Mouse (Mus musculus): ENCODE measurements at regions not wholly inside any gene's neighbourhood (a gene's known extent, or its start where the extent isn't known, plus 50 kb on each side); places are given as distances from the start of the nearest gene placed in this dataset.
A peak's percentile ranks its signal among the peaks of the same experiment; 100 is the strongest.
"Not testable (repeated sequence)": the region's sequence is repeated elsewhere in the genome, so short reads cannot be mapped to it uniquely, and the experiment has no call there.

DNA sequence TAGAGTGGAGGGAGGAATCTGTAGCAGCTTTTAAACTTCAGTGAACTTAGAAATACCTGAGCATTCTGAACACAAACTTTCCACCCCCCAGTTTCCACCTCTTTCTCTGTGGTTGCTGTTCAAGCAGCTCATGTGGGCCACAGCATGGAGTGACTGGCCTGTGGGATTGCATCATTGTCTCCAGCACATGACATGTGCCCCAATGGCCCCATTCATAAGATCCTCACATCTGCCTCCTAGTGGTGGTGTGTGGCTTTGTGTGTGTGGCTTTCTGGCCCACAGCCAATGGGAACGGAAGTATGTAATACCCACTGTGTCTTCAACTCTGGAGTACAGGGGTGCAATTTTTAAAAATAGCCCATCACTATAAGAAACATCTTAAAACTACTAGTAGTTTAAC, 223.0 kb downstream of the Nkx6-1 start:
- WGBS, result 88% methylated on average over 1 of the region's 1 CpGs
- Histone ChIP-seq H3K4me3 (no peak overlapping the region), H3K27me3 (ENCODE audit: insufficient read depth, poor library complexity, severe bottlenecking) (no peaks in the 10 kb centered on the region), H3K4me1 (no peaks in the 10 kb centered on the region), H3K36me3 (no peaks in the 10 kb centered on the region), H3K27ac (no peak overlapping the region), H3K9me3 (no peaks in the 10 kb centered on the region)
- DNase-seq (ENCODE audit: low spot score), result peak; percentile 48

GRCm38 (mm10) chr5:101437666-101438299, 227.0 kb downstream of the Nkx6-1 start:
- DNase-seq (ENCODE audit: low spot score), result no peak
- Histone ChIP-seq H3K4me3 (no peak overlapping the region), H3K27me3 (ENCODE audit: insufficient read depth, poor library complexity, severe bottlenecking) (no peaks in the 10 kb centered on the region), H3K9me3 (no peaks in the 10 kb centered on the region), H3K4me1 (no peaks in the 10 kb centered on the region), H3K27ac (no peak overlapping the region), H3K36me3 (no peaks in the 10 kb centered on the region)
- WGBS, result 85% methylated on average over 14 of the region's 14 CpGs

- H3K9me3 ChIP-seq, result no peaks in the 10 kb centered on the region
- WGBS, result 47% methylated on average over 13 of the region's 13 CpGs
- H3K4me3 ChIP-seq, result no peak overlapping the region
- no peak overlapping the region for H3K27ac ChIP-seq
- no peaks in the 10 kb centered on the region for H3K27me3 ChIP-seq (ENCODE audit: insufficient read depth, poor library complexity, severe bottlenecking)
- no peaks in the 10 kb centered on the region for H3K36me3 ChIP-seq
- DNase-seq (ENCODE audit: low spot score), result peak; percentile 64
- H3K4me1 ChIP-seq, result 0 out of 2 replicates have a peak, but pooled peaks cover 6% of the 10 kb centered on the region
Measured at GRCm38 (mm10) chr5:101426067-101426771, 238.6 kb downstream of the Nkx6-1 start.

DNA sequence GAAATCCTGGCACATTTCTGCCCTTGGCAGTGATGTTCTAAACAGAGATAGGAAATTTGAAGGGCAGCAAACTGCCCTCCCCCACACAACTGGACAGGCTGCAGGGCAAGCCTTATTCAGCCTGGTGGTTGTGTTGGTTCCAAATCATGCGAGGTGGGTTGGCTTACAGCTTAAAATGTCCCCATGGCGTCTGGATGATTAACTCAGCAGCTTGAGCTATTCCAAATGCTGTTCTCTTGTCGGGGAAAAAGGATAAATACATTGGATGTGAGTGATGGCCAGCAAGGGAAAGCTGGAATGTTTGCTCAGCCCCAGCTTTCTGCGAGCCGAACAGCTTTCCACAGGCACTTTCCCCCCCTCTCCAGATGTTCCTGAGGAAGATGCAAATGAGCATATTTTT, 280.5 kb downstream of the Nkx6-1 start:
- H3K4me3 ChIP-seq, result no peak overlapping the region

DNA sequence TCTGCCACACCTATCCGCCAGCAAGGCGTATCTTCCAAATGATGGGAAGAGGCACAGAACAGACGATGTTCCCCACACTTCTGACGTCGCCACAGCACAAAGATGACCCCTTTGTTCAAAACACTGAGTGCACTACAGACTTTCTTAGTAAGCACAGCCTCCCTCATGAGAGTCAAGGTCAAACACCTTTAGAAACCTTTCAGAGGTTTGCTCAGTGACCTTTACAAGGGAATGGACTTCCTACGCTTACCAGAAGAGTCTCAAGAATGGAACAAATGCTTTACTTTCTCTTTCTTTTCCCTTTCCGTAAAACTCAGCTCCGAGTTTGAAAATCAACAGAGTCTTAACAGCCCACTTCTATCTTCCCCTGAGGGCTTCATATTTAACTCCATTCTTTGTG, 283.4 kb downstream of the Nkx6-1 start:
- 82% methylated on average over 8 of the region's 8 CpGs for WGBS
- Histone ChIP-seq H3K27ac (no peak overlapping the region), H3K9me3 (no peaks in the 10 kb centered on the region), H3K4me1 (no peaks in the 10 kb centered on the region), H3K36me3 (no peaks in the 10 kb centered on the region), H3K4me3 (no peak overlapping the region), H3K27me3 (ENCODE audit: insufficient read depth, poor library complexity, severe bottlenecking) (no peaks in the 10 kb centered on the region)
- DNase-seq (ENCODE audit: low spot score), result no peak

More for the DNA sequence above, 280.5 kb downstream of the Nkx6-1 start:
- Histone ChIP-seq H3K27me3 (ENCODE audit: insufficient read depth, poor library complexity, severe bottlenecking) (no peaks in the 10 kb centered on the region), H3K9me3 (no peaks in the 10 kb centered on the region), H3K36me3 (no peaks in the 10 kb centered on the region), H3K4me1 (no peaks in the 10 kb centered on the region), H3K27ac (no peak overlapping the region)
- 76% methylated on average over 5 of the region's 5 CpGs for WGBS
- DNase-seq (ENCODE audit: low spot score), result no peak

- Histone ChIP-seq H3K4me1 (no peaks in the 10 kb centered on the region), H3K9me3 (no peaks in the 10 kb centered on the region), H3K36me3 (no peaks in the 10 kb centered on the region), H3K27ac (no peak overlapping the region), H3K27me3 (ENCODE audit: insufficient read depth, poor library complexity, severe bottlenecking) (no peaks in the 10 kb centered on the region), H3K4me3 (no peak overlapping the region)
- no peak for DNase-seq (ENCODE audit: low spot score)
- 82% methylated on average over 6 of the region's 6 CpGs for WGBS
Measured at GRCm38 (mm10) chr5:101376657-101377056, 288.1 kb downstream of the Nkx6-1 start.

- 73% methylated on average over 2 of the region's 2 CpGs for WGBS
- no peaks in the 10 kb centered on the region for H3K36me3 ChIP-seq
- DNase-seq (ENCODE audit: low spot score), result no peak
- H3K4me3 ChIP-seq, result no peak overlapping the region
- no peak overlapping the region for H3K27ac ChIP-seq
- no peaks in the 10 kb centered on the region for H3K4me1 ChIP-seq
- no peaks in the 10 kb centered on the region for H3K9me3 ChIP-seq
- no peaks in the 10 kb centered on the region for H3K27me3 ChIP-seq (ENCODE audit: insufficient read depth, poor library complexity, severe bottlenecking)
Measured at GRCm38 (mm10) chr5:101374129-101374528, 290.7 kb downstream of the Nkx6-1 start.

DNA sequence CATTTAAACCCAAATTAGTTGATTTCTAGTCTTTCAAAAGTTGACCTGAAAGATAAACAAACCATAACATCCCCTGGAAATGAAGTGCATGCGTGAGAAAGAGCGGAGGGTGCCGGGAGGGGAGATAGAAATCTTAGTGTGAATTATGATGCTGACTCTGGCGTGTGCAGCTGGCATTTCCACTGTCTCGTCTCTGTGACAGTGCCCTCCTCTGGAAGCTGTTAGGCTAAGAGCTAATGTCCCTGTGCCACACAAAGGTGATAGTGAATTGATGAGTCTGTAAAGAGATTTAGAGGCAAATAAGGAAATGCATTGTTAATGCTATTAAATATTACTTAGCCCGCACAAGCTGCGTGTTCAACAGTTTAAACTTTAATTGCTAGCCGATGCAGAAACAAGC, 292.6 kb downstream of the Nkx6-1 start:
- Histone ChIP-seq H3K9me3 (no peaks in the 10 kb centered on the region), H3K4me3 (no peak overlapping the region), H3K27me3 (ENCODE audit: insufficient read depth, poor library complexity, severe bottlenecking) (no peaks in the 10 kb centered on the region), H3K36me3 (no peaks in the 10 kb centered on the region), H3K4me1 (no peaks in the 10 kb centered on the region), H3K27ac (no peak overlapping the region)
- DNase-seq (ENCODE audit: low spot score), result no peak
- WGBS, result 74% methylated on average over 8 of the region's 8 CpGs

GRCm38 (mm10) chr5:101365364-101365763, 299.4 kb downstream of the Nkx6-1 start:
- peaks cover 29% of the 10 kb centered on the region for H3K27me3 ChIP-seq (ENCODE audit: insufficient read depth, poor library complexity, severe bottlenecking)
- no peaks in the 10 kb centered on the region for H3K4me1 ChIP-seq
- no peaks in the 10 kb centered on the region for H3K9me3 ChIP-seq
- 8% methylated on average over 11 of the region's 11 CpGs for WGBS
- H3K36me3 ChIP-seq, result no peaks in the 10 kb centered on the region
- DNase-seq (ENCODE audit: low spot score), result no peak
- no peak overlapping the region for H3K27ac ChIP-seq
- H3K4me3 ChIP-seq, result no peak overlapping the region

GRCm38 (mm10) chr5:101359986-101360385, 304.8 kb downstream of the Nkx6-1 start:
- Histone ChIP-seq H3K4me1 (0 out of 2 replicates have a peak, but pooled peaks cover 3% of the 10 kb centered on the region), H3K9me3 (no peaks in the 10 kb centered on the region), H3K27ac (no peak overlapping the region), H3K4me3 (no peak overlapping the region), H3K27me3 (ENCODE audit: insufficient read depth, poor library complexity, severe bottlenecking) (peaks cover 17% of the 10 kb centered on the region; the same call in 1 of the 2 replicates), H3K36me3 (no peaks in the 10 kb centered on the region)
- no peak for DNase-seq (ENCODE audit: low spot score)
- WGBS, result 59% methylated on average over 6 of the region's 6 CpGs

DNA sequence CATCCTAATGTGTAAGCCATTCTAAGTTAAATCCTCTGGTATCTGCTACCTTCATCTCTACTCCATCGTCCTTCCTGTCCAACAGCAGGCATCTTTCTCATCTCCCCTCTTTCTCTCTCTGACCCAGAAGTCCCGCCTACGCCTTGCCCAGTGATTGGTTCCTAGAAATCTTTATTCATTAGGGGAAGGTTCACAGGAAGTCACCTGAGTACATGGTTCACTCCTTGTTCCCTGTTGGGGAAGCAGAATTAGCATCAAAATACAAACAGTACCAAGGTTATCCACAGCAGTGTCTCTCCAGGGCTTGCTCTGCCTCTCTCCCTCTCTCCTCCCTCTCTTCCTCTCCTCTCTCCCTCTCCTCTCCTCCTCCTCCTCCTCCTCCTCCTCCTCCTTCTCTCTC, 319.4 kb downstream of the Nkx6-1 start:
- Histone ChIP-seq H3K36me3 (no peaks in the 10 kb centered on the region), H3K27ac (no peak overlapping the region), H3K4me3 (no peak overlapping the region), H3K27me3 (ENCODE audit: insufficient read depth, poor library complexity, severe bottlenecking) (no peaks in the 10 kb centered on the region), H3K9me3 (no peaks in the 10 kb centered on the region; the same call in 1 of the 2 replicates), H3K4me1 (no peaks in the 10 kb centered on the region)
- 73% methylated on average over 3 of the region's 3 CpGs for WGBS
- DNase-seq (ENCODE audit: low spot score), result no peak

GRCm38 (mm10) chr5:101336361-101336760, 328.4 kb downstream of the Nkx6-1 start:
- DNase-seq (ENCODE audit: low spot score); H3K4me3 ChIP-seq; H3K27ac ChIP-seq; H3K36me3 ChIP-seq; H3K4me1 ChIP-seq; H3K27me3 ChIP-seq (ENCODE audit: insufficient read depth, poor library complexity, severe bottlenecking); H3K9me3 ChIP-seq: not testable (repeated sequence)
- 93% methylated on average over 1 of the region's 1 CpGs for WGBS

GRCm38 (mm10) chr5:101331825-101332224, 333.0 kb downstream of the Nkx6-1 start:
- H3K27ac ChIP-seq, result no peak overlapping the region
- WGBS, result 88% methylated on average over 10 of the region's 10 CpGs

More at GRCm38 (mm10) chr5:101331825-101332224, 333.0 kb downstream of the Nkx6-1 start:
- H3K4me3 ChIP-seq, result no peak overlapping the region
- H3K36me3 ChIP-seq, result no peaks in the 10 kb centered on the region
- no peaks in the 10 kb centered on the region for H3K9me3 ChIP-seq
- H3K27me3 ChIP-seq (ENCODE audit: insufficient read depth, poor library complexity, severe bottlenecking), result no peaks in the 10 kb centered on the region
- DNase-seq (ENCODE audit: low spot score), result no peak
- no peaks in the 10 kb centered on the region for H3K4me1 ChIP-seq

All from heart, embryonic 10.5 days (tissue).